Mouse (Mus musculus) stomach, postnatal 0 days (tissue): ENCODE results near the gene Mau2.

ENCODE experiments used
- CTCF ChIP-seq: IDR thresholded peaks from 2 replicates; pipeline ENCODE4 v1.5.1; 2016; ENCODE audit warnings: antibody characterized with exemption, low read depth, mild to moderate bottlenecking, moderate library complexity
- EP300 ChIP-seq: optimal IDR thresholded peaks from 2 replicates; pipeline ENCODE3; 2016; ENCODE audit warnings: antibody characterized with exemption

GRCm38 (mm10) chr8:69996589-69997285, 45.8 kb downstream of the Mau2 start:
- peak; percentile 37 for TF ChIP-seq CTCF
- TF ChIP-seq EP300, result no peak
